Mouse (Mus musculus) C2C12 (cell line): ENCODE results near the gene Erbin.

ENCODE experiments used
- CTCF ChIP-seq: IDR thresholded peaks from one replicate; pipeline ENCODE4 v1.5.1; 2011; ENCODE audit not compliant: control insufficient read depth, insufficient read depth, insufficient read length
- MAX ChIP-seq: IDR thresholded peaks from one replicate; pipeline ENCODE4 v1.6.1; 2011; ENCODE audit warnings: mild to moderate bottlenecking, control low read depth
- MYOD1 ChIP-seq: IDR thresholded peaks from one replicate; pipeline ENCODE4 v1.6.1; 2011; ENCODE audit warnings: low read depth; ENCODE audit not compliant: control insufficient read depth, insufficient read length
- MYOG ChIP-seq: IDR thresholded peaks from one replicate; pipeline ENCODE4 v1.6.1; 2011; ENCODE audit not compliant: control insufficient read depth, insufficient read length; ENCODE audit errors: extremely low read depth
- USF1 ChIP-seq: IDR thresholded peaks from one replicate; pipeline ENCODE4 v1.6.1; 2011; ENCODE audit warnings: low read depth, mild to moderate bottlenecking, control low read depth, moderate library complexity

- TF ChIP-seq CTCF (no peak), USF1 (no peak), MAX (no peak), MYOD1 (no peak), MYOG (no peak)
Observed at GRCm38 (mm10) chr13:103893065-103893464, 27.2 kb downstream of the Erbin start.
